Mouse (Mus musculus): ENCODE data around the gene Fam229a. TPM values are rescaled to one million over a fixed set of nuclear protein-coding genes. Genes with fewer than 3 reads are reported as not detected.
"Not testable (repeated sequence)": the region's sequence is repeated elsewhere in the genome, so short reads cannot be mapped to it uniquely, and the experiment has no call there.

Fam229a gene
- total RNA-seq, 2 experiments from 2014 or later: not detected

DNA sequence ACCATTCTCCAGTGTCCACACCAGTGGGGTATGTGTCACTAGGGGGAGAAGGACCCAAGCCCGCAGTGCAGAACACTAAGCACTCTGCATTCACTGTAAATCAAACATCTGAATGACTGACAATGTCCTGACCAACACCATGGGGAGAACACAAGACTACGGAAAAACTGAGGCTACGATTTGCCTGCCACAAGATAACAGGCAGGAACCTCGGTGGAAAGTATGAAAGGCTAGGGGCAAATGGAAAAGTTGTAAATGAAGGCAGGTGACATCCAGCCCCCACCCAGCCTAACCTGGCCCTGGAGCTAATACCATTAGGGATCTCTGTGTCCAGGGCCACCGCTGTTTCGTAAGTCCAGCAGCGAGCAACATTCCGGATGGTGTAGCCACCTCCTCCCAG lies 27.5 kb downstream of the Fam229a start:
- DNase-seq: no peak

DNA sequence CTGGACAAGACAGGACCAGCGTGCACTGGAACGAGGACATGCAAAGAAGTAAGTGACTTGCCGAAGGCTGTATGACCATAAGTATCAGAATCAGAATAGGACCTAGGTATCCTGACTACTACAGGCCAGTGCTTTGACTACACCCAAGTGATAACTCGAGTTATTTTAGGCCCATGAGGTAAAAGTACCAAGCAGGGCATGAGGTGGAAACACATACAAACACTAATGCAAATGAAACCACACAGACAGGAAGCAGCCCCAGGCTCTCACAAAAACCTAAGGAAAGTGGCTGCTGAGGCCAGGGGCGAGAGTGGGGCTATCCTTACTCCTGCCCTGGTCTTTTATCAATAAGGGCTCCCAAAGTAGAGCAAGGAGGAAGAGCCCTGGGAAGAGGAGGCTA lies 34.3 kb downstream of the Fam229a start:
- DNase-seq: no peak

- no peak for DNase-seq
Measured at GRCm38 (mm10) chr4:129525889-129526288, 34.9 kb downstream of the Fam229a start.

GRCm38 (mm10) chr4:129528901-129529300 lies 37.9 kb downstream of the Fam229a start:
- DNase-seq: not testable (repeated sequence)

GRCm38 (mm10) chr4:129540012-129540411 lies 49.0 kb downstream of the Fam229a start:
- no peak for DNase-seq

Other genes with a start within 250 kb of the Fam229a start
- gene C77080, start 229.8 kb upstream of the Fam229a start, total RNA-seq (2021): 1 to 10 TPM; 5.8 TPM
- gene Sync, start 203.6 kb upstream of the Fam229a start, total RNA-seq (2021): 1 to 10 TPM in 1 of 2 experiments, under 1 TPM in 1; 0.56 to 1.1 TPM
- gene Rbbp4, start 155.8 kb upstream of the Fam229a start, total RNA-seq (2021): 100 to 1,000 TPM; 123 to 129 TPM
- gene Zbtb8os, start 155.5 kb upstream of the Fam229a start, total RNA-seq (2021): 10 to 100 TPM; 29.4 to 35.8 TPM
- 1 to 10 TPM; 3.0 to 4.1 TPM for gene Zbtb8a, start 113.1 kb upstream of the Fam229a start, total RNA-seq (2021)
- gene Zbtb8b, start 50.3 kb upstream of the Fam229a start, total RNA-seq (2021): 1 to 10 TPM; 3.6 to 4.6 TPM
- gene Bsdc1, start 29.6 kb upstream of the Fam229a start, total RNA-seq (2021): 10 to 100 TPM; 53.4 to 54.5 TPM
- not detected for gene Tssk3, start 168 bp upstream of the Fam229a start, total RNA-seq (2021)
- gene Marcksl1, start 22.4 kb downstream of the Fam229a start, total RNA-seq (2021): 100 to 1,000 TPM; 105 to 115 TPM
- gene Hdac1, start 51.5 kb downstream of the Fam229a start, total RNA-seq (2021): 10 to 100 TPM; 45.2 to 55.8 TPM
- gene Lck, start 82.5 kb downstream of the Fam229a start, total RNA-seq (2021): 1 to 10 TPM; 2.7 to 2.8 TPM
- under 1 TPM in 1 of 2 experiments, not detected in 1; 0.65 TPM for gene Fam167b, start 87.4 kb downstream of the Fam229a start, total RNA-seq (2021)
- 100 to 1,000 TPM; 121 to 122 TPM for gene Eif3i, start 109.5 kb downstream of the Fam229a start, total RNA-seq (2021)
- 10 to 100 TPM; 79.1 to 81.4 TPM for gene Tmem234, start 109.5 kb downstream of the Fam229a start, total RNA-seq (2021)
- 1 to 10 TPM; 6.0 to 7.7 TPM for gene Dcdc2b, start 123.1 kb downstream of the Fam229a start, total RNA-seq (2021)
- gene Iqcc, start 127.9 kb downstream of the Fam229a start, total RNA-seq (2021): 10 to 100 TPM; 35.3 to 40.6 TPM
- gene Ccdc28b, start 132.8 kb downstream of the Fam229a start, total RNA-seq (2021): 10 to 100 TPM; 70.3 to 79.8 TPM
- gene Txlna, start 149.9 kb downstream of the Fam229a start, total RNA-seq (2021): 10 to 100 TPM; 46.1 to 54.7 TPM
- gene Kpna6, start 181.6 kb downstream of the Fam229a start, total RNA-seq (2021): 10 to 100 TPM; 90.7 to 92.5 TPM
- gene Tmem39b, start 205.6 kb downstream of the Fam229a start, total RNA-seq (2021): 10 to 100 TPM; 11.5 to 15.8 TPM

Measured in layer of hippocampus, postnatal 36 days (tissue).